ENCODE assay signal across 24 mouse cellular contexts in genomic region chr3:41307400-41308028, GRCm38 (mm10).
DNase-seq lines count a peak whose midpoint lies in the region; ATAC-seq and TF ChIP-seq lines count a peak whose summit lies in the region.
"Had no signal": no experiment of that assay in that cellular context is flagged by ENCODE, and none has a peak within 500 bp of the region (broad histone marks: within the 10 kb centered on the region; RNA-seq: fewer than 3 reads in every experiment).

No protein-coding gene starts in this region.

- no peaks in the 10 kb centered on the region for H3K9me3 ChIP-seq in hindbrain, embryonic 15.5 days
- H3K9me3 ChIP-seq in hindbrain, embryonic 12.5 days (replicated peaks) = no peaks in the 10 kb centered on the region
- H3K9me3 ChIP-seq in midbrain, embryonic 16.5 days (replicated peaks; ENCODE audit: control insufficient read depth, low read length, poor library complexity, severe bottlenecking) = no peaks in the 10 kb centered on the region
- no peaks in the 10 kb centered on the region for H3K9me3 ChIP-seq in midbrain, embryonic 15.5 days
- H3K9me3 ChIP-seq: embryonic facial prominence, embryonic 15.5 days; forebrain, embryonic 10.5 days; forebrain, embryonic 15.5 days; heart, embryonic 15.5 days had no signal

- DNase-seq in brain, embryonic 14.5 days (ENCODE audit: low read depth) = peak; percentile 32
- peak; percentile 30 for DNase-seq in retina, embryonic 14.5 days (ENCODE audit: low spot score)
- no peak for DNase-seq in left cerebral cortex, adult 8-10 months (ENCODE audit: low spot score in 2 of 2)
- DNase-seq: adrenal gland, postnatal 14 days; cerebellum, adult 11 months; cerebellum, adult 8-10 months; cerebellum, postnatal 14 days; embryo, embryonic 11 days; gastrocnemius, postnatal 10 days; heart, adult 2 months; heart, postnatal 14 days had no signal

- no peaks in the 10 kb centered on the region for H3K36me3 ChIP-seq in hindbrain, embryonic 15.5 days
- no peaks in the 10 kb centered on the region for H3K36me3 ChIP-seq in hindbrain, embryonic 12.5 days
- no peaks in the 10 kb centered on the region for H3K36me3 ChIP-seq in midbrain, embryonic 16.5 days (ENCODE audit: control insufficient read depth, insufficient read depth, low read length)
- no peaks in the 10 kb centered on the region for H3K36me3 ChIP-seq in midbrain, embryonic 15.5 days (replicated peaks)
- H3K36me3 ChIP-seq: embryonic facial prominence, embryonic 15.5 days; forebrain, embryonic 10.5 days; forebrain, embryonic 15.5 days; heart, embryonic 15.5 days had no signal

- no peak for TF ChIP-seq CTCF in brain, embryonic 14.5 days (IDR thresholded peaks at IDR 0.05; ENCODE audit: borderline replicate concordance, extremely low read depth, insufficient read depth, insufficient read length)

- no peak for TF ChIP-seq POLR2A in brain, embryonic 14.5 days (IDR thresholded peaks at IDR 0.05; ENCODE audit: borderline replicate concordance, extremely low read depth, insufficient read depth, insufficient read length, poor library complexity, severe bottlenecking)

- H3K9ac ChIP-seq in hindbrain, embryonic 15.5 days = no peak overlapping the region
- H3K9ac ChIP-seq in hindbrain, embryonic 12.5 days = no peak overlapping the region
- H3K9ac ChIP-seq in midbrain, embryonic 16.5 days (ENCODE audit: low read depth, low read length) = no peak overlapping the region
- no peak overlapping the region for H3K9ac ChIP-seq in midbrain, embryonic 15.5 days
- H3K9ac ChIP-seq: embryonic facial prominence, embryonic 15.5 days; forebrain, embryonic 15.5 days; heart, embryonic 15.5 days had no signal

- H3K27me3 ChIP-seq in hindbrain, embryonic 15.5 days = no peaks in the 10 kb centered on the region
- H3K27me3 ChIP-seq in hindbrain, embryonic 12.5 days = no peaks in the 10 kb centered on the region
- no peaks in the 10 kb centered on the region for H3K27me3 ChIP-seq in midbrain, embryonic 16.5 days (ENCODE audit: control insufficient read depth, insufficient read depth, low read depth, low read length)
- H3K27me3 ChIP-seq in midbrain, embryonic 15.5 days (replicated peaks) = no peaks in the 10 kb centered on the region
- H3K27me3 ChIP-seq: CH12.LX; embryonic facial prominence, embryonic 15.5 days; forebrain, embryonic 15.5 days; heart, embryonic 15.5 days; Patski had no signal

- no peak overlapping the region for H3K27ac ChIP-seq in hindbrain, embryonic 15.5 days (replicated peaks)
- no peak overlapping the region for H3K27ac ChIP-seq in hindbrain, embryonic 12.5 days
- no peak overlapping the region for H3K27ac ChIP-seq in midbrain, embryonic 16.5 days (ENCODE audit: low read length)
- H3K27ac ChIP-seq in midbrain, embryonic 15.5 days = no peak overlapping the region
- H3K27ac ChIP-seq: embryonic facial prominence, embryonic 15.5 days; forebrain, embryonic 10.5 days; forebrain, embryonic 15.5 days; heart, adult 2 months; heart, embryonic 15.5 days had no signal

- no peak overlapping the region for H3K4me3 ChIP-seq in hindbrain, embryonic 15.5 days
- H3K4me3 ChIP-seq in hindbrain, embryonic 12.5 days = no peak overlapping the region
- no peak overlapping the region for H3K4me3 ChIP-seq in midbrain, embryonic 16.5 days (ENCODE audit: low read depth, low read length)
- H3K4me3 ChIP-seq in midbrain, embryonic 15.5 days = no peak overlapping the region
- H3K4me3 ChIP-seq: embryonic facial prominence, embryonic 15.5 days; erythroblast, embryonic 14.5 days; forebrain, embryonic 10.5 days; forebrain, embryonic 15.5 days; heart, adult 2 months; heart, embryonic 15.5 days had no signal

- 75% methylated on average over 13 of the region's 13 CpGs for WGBS in hindbrain, embryonic 15.5 days
- 79% methylated on average over 13 of the region's 13 CpGs for WGBS in hindbrain, embryonic 12.5 days
- 72% methylated on average over 13 of the region's 13 CpGs for WGBS in midbrain, embryonic 16.5 days
- 79% methylated on average over 13 of the region's 13 CpGs for WGBS in midbrain, embryonic 15.5 days

- H3K4me1 ChIP-seq in hindbrain, embryonic 15.5 days (replicated peaks) = no peaks in the 10 kb centered on the region
- H3K4me1 ChIP-seq in hindbrain, embryonic 12.5 days = no peaks in the 10 kb centered on the region
- H3K4me1 ChIP-seq in midbrain, embryonic 16.5 days (ENCODE audit: control insufficient read depth, insufficient read depth, low read length) = no peaks in the 10 kb centered on the region
- no peaks in the 10 kb centered on the region for H3K4me1 ChIP-seq in midbrain, embryonic 15.5 days
- H3K4me1 ChIP-seq: embryonic facial prominence, embryonic 15.5 days; forebrain, embryonic 15.5 days; heart, embryonic 15.5 days had no signal

- ATAC-seq in hindbrain, embryonic 15.5 days (ENCODE audit: low FRiP score, low read depth) = peak; percentile 65
- ATAC-seq in hindbrain, embryonic 12.5 days (ENCODE audit: low FRiP score) = no peak
- 0 out of 2 replicates have a peak, but pooled peaks have one; percentile 3 for ATAC-seq in midbrain, embryonic 16.5 days
- ATAC-seq in midbrain, embryonic 15.5 days (replicated peaks) = no peak; the same call in 1 of the 2 replicates
- ATAC-seq: activated CD4-positive, CD25-positive, alpha-beta regulatory T cell, adult 4 months; forebrain, embryonic 15.5 days; Patski had no signal

- H3K4me2 ChIP-seq in hindbrain, embryonic 15.5 days = no peak overlapping the region
- no peak overlapping the region for H3K4me2 ChIP-seq in hindbrain, embryonic 12.5 days (replicated peaks)
- no peak overlapping the region for H3K4me2 ChIP-seq in midbrain, embryonic 16.5 days (ENCODE audit: low read length)
- H3K4me2 ChIP-seq in midbrain, embryonic 15.5 days = no peak overlapping the region
- H3K4me2 ChIP-seq: embryonic facial prominence, embryonic 15.5 days; forebrain, embryonic 15.5 days; heart, embryonic 11.5 days; heart, embryonic 15.5 days had no signal

Comparison
In these comparisons a context has a peak if more than half of its experiments do, and no peak if none do; other contexts are left out.
1. ATAC-seq: peak in hindbrain, embryonic 15.5 days (single experiment) and midbrain, embryonic 16.5 days (single experiment); none in hindbrain, embryonic 12.5 days (single experiment) and midbrain, embryonic 15.5 days (single experiment).
2. DNase-seq: peak in brain, embryonic 14.5 days (single experiment) and retina, embryonic 14.5 days (single experiment); none in left cerebral cortex, adult 8-10 months (0 of 2).